Mouse (Mus musculus): ENCODE data around the gene Efcab11.
A peak's percentile ranks its signal among the peaks of the same experiment; 100 is the strongest.

The Efcab11 gene

DNA sequence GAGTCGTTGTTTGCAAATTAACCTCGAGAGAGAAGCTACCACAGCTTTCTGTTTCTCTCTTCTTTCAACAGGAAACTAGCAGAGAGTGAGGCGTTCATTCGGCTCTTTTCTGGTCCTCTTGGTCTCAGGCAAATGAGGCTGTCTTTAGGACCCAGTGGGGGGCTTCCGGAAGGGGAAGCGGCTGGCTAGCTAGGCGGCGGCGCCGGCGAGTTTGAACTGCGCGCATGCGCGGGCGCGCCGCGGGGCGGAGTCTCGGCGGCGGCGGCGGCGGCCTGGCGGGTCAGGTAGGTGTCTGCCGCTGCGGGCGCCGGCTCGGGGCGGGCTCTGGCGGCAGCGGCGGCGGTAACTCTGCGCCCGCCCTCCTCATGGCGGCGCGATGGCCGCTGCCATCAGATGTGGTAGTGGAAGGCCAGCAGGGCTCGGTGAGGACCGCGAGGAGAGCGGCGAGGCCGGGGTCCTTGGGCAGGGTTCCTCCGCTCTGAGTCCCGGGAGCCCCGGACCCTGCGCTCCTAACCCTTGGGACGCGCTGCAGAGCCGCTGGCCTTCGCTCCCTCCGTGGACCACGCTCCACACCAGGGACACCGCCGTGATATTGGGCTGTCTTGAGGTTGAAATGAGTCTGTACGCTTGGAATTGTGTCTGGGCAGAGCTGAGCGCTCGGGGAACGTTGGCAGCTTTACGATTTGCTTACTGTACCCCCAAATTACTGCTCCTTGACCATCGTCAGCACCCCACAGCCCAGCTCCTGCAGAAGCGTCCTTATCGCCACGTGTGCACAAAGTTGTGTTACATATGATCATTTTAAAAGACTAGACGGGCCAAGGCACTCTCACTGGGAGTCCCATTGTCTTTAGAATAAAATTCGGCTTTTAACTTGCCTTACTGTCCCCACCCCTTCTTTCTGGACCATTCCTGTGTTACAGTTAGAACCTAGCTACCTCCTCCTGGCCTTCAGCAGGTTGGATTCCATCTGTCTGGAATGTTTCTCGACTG lies at the start of gene Efcab11, which contains the start of gene Tdp1:
Efcab11 (minus strand) TSS at position 171 of the 993 bp plus-strand sequence.
Tdp1 (plus strand) TSS at position 249 of the 993 bp plus-strand sequence.
- peak; percentile 93 to 94 for DNase-seq (ENCODE audit: low spot score in 2 of 2)

- DNase-seq (ENCODE audit: low spot score in 2 of 2), result no peak
Observed at GRCm38 (mm10) chr12:99933630-99934029, 49.4 kb upstream of the Efcab11 start.

GRCm38 (mm10) chr12:99932245-99932644 lies 48.0 kb upstream of the Efcab11 start:
- DNase-seq (ENCODE audit: low spot score in 2 of 2), result no peak

DNA sequence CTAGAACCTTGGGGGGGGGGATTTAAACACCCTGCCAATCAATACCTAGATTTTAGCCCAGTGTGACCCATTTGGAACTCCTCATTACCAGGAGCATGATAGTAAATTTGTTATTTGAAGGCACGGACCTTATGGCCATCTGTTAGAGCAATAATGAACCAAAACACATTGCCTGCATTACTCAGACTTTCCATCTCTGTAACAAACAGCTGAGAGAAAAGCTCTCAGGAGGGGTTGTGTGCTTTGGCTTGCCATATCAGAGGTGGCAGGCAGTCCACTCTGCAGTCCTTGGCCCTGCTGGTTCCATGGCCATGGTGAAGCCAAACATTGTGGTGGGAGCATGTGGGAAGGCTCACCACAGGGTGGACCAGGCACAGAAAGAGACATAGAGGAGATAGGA lies 44.9 kb upstream of the Efcab11 start:
- DNase-seq (ENCODE audit: low spot score in 2 of 2), result no peak

DNA sequence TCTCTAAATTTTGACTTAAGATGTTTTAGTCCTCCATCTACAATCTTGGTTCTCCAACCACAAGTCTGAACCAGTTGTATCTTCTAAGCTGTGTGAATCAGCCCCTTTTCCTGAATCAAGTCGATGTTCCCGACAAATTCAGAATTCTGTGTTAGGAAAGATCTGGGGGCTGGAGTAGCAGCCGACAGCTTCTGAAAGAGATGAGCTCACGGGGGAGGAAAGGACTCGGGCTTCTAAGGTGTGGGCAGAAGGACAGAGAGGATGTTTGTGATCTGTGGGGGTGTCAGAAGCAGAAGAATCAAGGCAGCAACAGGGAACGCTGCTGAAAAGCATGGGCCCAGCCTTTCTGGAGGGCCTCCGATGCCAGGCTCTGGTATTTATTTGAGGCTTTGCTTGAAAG lies 44.1 kb upstream of the Efcab11 start:
- DNase-seq (ENCODE audit: low spot score in 2 of 2), result no peak

DNA sequence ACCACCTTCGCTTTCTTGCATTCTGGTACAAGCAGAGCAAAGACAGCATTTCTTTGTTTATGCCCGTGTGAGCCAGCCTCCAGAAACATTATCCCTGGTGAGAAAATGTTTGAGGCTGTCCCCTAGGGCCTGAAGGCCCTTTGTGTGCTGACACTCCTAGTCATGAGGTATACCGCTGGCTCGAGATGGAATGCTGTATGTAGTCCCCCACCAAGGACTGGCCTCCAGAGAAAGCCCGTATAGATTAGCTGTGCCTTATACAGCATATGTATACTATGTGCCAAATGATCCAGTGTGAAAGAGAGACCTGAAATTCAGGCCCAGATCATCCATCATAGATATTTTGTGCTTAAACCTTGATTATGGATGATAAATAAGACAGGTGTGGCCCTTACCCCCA lies 39.5 kb upstream of the Efcab11 start:
- DNase-seq (ENCODE audit: low spot score in 2 of 2), result no peak

DNA sequence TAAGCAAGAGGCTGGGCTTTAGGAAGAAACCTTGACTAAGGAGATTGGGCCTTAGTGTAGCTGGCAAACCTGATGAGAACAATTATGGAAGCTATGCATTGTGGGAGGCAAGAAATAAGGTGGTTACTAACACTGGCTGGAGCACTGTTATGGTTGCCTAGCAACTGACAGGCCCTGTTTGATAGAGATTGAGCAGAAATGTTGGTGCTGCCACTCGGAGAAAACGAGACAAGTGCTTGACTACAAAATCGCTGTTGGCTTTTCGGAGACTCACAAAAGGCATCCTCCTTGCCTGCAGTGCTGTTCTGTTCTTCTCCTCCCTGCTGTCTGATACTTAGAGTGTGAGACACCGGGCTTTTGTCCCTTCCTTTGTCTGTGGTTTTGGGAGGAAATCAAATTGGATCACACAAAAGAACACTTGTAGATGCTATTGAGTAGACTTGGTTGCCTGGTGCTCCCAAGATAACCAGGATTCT lies 38.9 kb upstream of the Efcab11 start:
- peak in 1 of 2 experiments; percentile 62 for DNase-seq (ENCODE audit: low spot score in 2 of 2)

DNA sequence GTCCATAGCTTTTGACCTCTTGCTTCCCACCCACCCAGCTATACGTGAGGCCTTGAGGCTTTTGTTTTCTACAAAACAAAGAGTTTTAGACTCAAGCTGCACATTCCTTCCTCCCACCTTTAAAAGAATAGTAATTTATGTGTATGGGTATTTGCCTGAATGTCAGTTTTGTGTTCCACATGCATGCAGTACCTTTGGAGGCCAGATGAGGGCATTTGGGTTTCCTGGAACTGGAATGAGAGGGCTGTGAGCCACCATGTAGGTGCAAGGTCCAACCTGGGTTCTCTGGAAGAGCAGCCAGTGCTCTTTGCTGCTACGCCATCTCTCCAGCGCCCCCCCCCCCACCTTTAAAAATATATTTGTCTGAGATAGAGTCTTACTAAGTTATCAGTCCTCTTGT lies 36.8 kb upstream of the Efcab11 start:
- DNase-seq (ENCODE audit: low spot score in 2 of 2), result no peak

- no peak for DNase-seq (ENCODE audit: low spot score in 2 of 2)
Observed at GRCm38 (mm10) chr12:99919636-99920035, 35.4 kb upstream of the Efcab11 start.

GRCm38 (mm10) chr12:99917800-99918427 lies 33.7 kb upstream of the Efcab11 start:
- no peak for DNase-seq (ENCODE audit: low spot score in 2 of 2)

DNA sequence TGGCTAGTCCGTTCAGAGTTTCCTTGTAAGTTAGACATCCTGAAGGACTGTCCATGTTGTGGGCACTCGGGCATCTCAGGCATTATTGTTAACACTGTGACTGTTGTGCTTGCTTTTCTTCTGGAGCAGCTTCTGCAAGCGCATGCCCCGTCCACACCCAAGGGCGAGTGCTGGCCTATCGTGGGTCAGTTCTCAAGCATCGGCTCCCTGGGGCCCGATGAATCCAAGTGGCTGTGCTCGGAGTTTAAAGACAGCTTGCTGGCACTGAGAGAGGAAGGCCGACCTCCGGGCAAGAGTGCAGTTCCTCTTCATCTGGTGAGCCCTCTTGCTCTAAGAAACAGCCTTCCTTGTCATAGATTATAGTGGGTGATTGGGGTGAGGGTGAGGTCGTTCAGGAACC lies 27.2 kb upstream of the Efcab11 start:
- no peak for DNase-seq (ENCODE audit: low spot score in 2 of 2)

DNA sequence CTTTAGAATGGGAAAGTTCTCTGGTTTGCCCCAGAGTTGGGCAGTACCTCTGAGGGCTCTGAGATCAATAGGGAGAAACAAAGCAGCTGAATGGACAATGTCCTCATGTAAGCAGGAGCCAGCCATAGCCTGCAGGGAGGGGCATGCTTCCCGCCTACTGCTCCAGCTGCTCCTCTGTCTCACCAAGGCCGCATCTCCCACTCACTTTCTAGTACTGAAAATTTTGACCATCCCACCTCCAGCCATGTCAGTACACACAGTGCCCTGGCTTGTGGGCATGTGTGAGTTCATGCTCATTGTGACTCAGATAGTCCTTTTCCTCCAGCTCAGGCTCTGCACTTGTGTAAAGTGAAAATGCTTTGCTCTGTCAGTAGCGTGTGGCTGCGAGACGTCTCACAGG lies 20.3 kb upstream of the Efcab11 start:
- no peak for DNase-seq (ENCODE audit: low spot score in 2 of 2)

DNA sequence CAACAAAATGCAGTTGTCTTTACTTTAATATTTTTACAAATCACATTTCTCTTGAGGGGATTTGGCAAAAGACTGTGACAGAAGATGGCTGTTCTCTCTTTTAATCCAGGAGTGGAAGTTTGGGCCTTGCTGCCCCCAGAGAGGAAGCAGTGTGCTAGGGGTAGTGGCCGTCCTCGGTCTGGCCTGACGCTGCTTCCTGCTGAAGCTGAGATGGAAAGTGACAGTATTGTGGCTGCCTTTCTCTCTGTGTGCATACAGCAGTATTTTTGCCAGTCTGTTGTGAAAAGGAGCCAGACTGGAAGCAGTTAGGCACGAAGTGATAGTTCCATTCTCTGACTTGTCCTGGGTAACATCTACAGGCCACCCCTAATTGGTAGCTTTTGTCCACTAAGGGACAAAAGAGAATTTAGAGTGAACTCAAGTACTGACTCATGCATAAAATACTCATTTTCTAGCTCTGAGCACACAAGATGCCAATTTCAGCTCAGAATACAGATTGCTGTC lies 18.7 kb upstream of the Efcab11 start:
- no peak for DNase-seq (ENCODE audit: low spot score in 2 of 2)

DNA sequence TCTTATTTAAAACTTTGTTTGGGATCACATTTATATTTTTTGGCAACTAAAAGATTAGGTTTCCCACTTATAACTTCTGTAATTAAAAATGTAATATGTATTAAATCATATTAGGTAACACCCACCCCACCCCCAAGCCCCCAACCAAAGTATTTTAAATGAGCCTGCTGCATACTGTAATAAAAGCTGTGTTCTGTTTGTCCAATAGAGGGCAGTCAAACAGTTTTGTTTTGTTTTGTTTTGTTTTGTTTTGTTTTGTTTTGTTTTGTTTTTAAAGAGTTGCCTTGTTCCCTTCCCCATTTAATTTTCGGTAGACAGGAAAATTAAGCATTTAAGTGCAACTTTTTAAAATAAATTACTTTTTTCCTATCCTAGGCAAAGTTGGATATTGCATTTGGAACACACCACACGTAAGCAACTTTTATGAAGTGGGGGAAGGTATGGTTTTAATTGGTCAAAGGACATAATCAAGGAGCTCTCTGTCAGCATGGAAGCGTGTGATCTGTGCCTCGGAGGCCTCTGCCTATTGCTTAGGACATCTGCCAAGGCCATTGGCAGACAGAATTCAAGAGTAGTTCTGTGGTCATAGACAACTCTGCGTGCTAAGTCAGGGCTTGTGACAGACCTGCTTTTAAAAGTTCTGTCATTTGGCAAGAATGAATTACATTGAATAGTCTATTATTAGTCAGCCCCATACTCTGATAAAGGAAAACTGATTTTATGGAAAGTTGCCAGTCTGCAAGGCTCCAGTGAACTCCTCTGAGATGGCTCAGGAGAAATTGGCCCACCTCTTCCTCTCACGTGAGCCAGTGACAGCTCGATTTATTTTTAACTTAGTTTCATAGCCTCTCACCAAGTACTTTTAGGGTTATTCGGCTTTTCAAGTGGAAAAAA lies 18.0 kb upstream of the Efcab11 start:
- no peak for DNase-seq (ENCODE audit: low spot score in 2 of 2)

GRCm38 (mm10) chr12:99899991-99900390 lies 15.8 kb upstream of the Efcab11 start:
- no peak for DNase-seq (ENCODE audit: low spot score in 2 of 2)

GRCm38 (mm10) chr12:99898248-99898870 lies 14.1 kb upstream of the Efcab11 start:
- DNase-seq (ENCODE audit: low spot score in 2 of 2), result no peak

DNA sequence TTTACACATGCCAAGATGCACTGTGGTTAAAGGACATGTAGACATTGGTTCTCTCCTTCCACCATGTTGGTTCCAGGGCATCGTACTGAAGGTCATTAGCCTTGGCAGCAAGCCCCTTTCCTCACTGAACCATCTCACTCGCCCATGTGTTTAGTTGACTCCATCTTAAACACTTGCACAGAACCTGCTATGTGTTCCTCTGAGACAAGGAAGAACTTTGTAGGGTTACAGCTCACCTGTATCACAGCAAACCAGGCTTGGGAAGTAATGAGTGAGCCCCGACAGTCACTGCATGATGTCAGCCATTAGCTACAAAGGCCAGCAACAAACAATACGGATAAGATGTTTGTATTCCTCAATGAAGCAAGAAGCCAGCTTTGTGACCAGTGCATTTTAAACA lies 13.6 kb upstream of the Efcab11 start:
- no peak for DNase-seq (ENCODE audit: low spot score in 2 of 2)

- DNase-seq (ENCODE audit: low spot score in 2 of 2), result no peak
Observed at GRCm38 (mm10) chr12:99885282-99885901, 1.2 kb upstream of the Efcab11 start.

GRCm38 (mm10) chr12:99883713-99884105 lies 530 bp downstream of the Efcab11 start:
- DNase-seq (ENCODE audit: low spot score in 2 of 2), result no peak

GRCm38 (mm10) chr12:99883000-99883712 lies 1.1 kb downstream of the Efcab11 start:
- DNase-seq (ENCODE audit: low spot score in 2 of 2), result peak; percentile 94 to 95

Measured in right cerebral cortex, postnatal 10 days (tissue).